Mouse (Mus musculus) cerebellum, adult (tissue): Measurements from ENCODE around the gene B3gat3.
"Not testable (repeated sequence)": the region's sequence is repeated elsewhere in the genome, so short reads cannot be mapped to it uniquely, and the experiment has no call there.

Experiments used
- ATAC-seq: cut with Nextera tagmentation; 2 replicates; pipeline ENCODE4 v1.9.2; 2017; ENCODE audit warnings: mild to moderate bottlenecking, moderate library complexity, mixed read lengths; ENCODE audit not compliant: insufficient number of reproducible peaks, low FRiP score, low TSS enrichment

Gene B3gat3

DNA sequence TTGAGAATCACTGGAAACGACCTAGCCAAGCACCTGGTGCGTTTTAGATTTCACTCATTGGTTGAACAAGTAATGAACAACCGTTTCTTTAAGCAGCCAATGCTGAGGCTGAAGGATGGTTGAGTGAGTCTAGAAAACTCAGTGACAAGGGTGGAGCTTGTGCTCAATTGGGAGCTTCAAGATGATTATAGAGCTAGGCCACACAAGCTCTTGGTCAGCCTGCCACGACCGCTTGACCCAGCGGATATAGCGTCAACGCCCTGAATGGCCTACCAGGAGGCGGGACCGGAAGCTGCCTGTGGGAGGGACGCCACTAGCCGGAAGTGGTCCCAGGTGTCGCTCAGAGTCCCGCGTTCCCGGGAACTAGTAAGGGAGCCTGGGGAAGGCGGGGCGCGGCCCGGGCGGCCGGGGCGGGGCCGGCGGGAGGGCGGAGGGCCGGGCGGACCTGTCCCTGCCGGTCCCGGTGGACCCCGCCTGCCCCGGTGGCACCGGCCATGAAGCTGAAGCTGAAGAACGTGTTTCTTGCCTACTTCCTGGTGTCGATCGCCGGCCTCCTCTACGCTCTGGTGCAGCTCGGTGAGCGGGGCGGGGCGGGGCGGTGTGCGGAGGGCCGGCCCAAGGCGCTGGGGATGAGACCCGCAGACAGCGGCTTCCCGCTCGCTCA is at the start of gene B3gat3:
Gene B3gat3, plus strand, starts transcription at position 302 of the 664 bp plus-strand sequence.
- ATAC-seq: peak; percentile 98

DNA sequence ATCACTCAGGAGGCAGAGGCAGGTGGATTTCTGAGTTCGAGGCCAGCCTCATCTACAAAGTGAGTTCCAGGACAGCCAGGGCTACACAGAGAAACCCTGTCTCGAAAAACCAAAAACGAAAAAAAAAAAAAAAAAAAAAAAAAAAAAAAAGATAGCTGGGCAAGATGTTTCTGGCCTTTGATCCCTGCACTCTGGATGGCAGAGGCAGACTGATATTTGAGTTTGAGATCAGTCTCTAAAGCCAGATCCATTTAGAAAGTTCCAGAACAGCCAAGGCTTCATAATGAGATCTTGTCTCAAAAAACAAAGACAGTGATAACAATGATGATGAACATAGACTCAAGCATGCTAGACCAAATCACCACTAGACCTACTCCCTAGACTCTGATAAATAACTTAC is 49.8 kb upstream of the B3gat3 start:
- ATAC-seq: not testable (repeated sequence)

GRCm38 (mm10) chr19:8870838-8871237 is 49.3 kb upstream of the B3gat3 start:
- no peak for ATAC-seq

- ATAC-seq: peak; percentile 89
Observed at GRCm38 (mm10) chr19:8871267-8872186, 48.6 kb upstream of the B3gat3 start, which contains the start of gene Ubxn1. Ubxn1 (plus strand) TSS chr19:8871496.

- ATAC-seq: no peak
Observed at GRCm38 (mm10) chr19:8872266-8872840, 47.8 kb upstream of the B3gat3 start.

DNA sequence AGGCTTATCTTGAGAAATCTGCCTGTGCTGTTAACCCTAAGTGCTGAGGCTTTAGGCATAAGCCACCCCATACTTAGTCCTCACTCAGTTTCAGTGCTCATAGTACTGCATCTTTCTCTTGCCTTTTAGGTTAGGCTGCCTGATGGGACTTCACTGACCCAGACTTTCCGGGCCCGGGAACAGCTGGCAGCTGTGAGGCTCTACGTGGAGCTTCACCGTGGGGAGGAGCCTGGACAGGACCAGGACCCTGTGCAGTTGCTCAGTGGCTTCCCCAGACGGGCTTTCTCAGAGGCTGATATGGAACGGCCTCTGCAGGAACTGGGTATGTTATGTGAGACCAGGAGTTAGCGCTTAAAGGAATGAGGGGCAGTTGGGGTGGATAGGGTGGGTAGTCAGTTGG is 45.1 kb upstream of the B3gat3 start:
- no peak for ATAC-seq

DNA sequence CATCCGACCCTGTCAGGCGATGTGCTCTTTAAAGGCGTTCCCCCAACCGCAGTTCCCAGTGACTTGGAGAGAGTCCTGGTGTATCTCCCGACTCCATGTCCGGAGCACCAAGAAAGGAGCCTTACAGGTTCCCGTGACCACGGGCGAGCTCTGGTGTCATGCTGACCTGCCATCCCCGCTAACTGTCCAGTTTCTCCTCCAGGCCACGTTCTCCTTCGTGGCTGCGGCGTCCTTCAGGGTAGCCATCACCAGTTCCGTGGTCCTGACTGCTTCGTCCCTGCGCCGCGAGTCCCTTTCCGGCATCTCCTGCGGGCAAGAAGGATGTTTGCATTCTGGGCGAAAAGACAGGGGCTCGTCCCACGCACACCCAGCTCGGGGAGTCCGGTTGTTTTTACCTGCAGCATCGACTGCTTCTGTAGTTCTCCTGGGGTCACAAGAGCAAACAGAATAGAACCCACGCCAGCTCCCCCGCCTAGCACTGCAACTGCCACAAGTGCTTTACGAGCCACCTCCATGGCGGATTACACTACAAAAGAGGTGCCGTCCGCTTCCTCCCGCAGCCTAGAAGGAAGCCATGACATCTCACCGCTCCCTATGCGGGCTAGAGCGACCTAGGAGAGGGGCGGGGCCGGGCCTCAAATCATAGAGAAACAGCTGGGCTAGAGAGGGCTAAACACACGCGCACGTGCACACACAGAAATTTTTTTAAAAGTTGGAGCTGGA is 39.7 kb upstream of the B3gat3 start, which contains the start of gene Uqcc3:
Gene Uqcc3, minus strand, starts transcription at position 613 of the 723 bp plus-strand sequence.
- ATAC-seq: peak; percentile 82

GRCm38 (mm10) chr19:8881034-8881392 is 39.2 kb upstream of the B3gat3 start:
- ATAC-seq: no peak

- ATAC-seq: no peak
Observed at GRCm38 (mm10) chr19:8883616-8884015, 36.6 kb upstream of the B3gat3 start, which contains the start of the genes Lbhd1 and Gm49403. Lbhd1 (plus strand) TSS chr19:8883732. Gm49403 (plus strand) TSS chr19:8883930.

GRCm38 (mm10) chr19:8886916-8887584 is 33.1 kb upstream of the B3gat3 start:
- no peak for ATAC-seq

DNA sequence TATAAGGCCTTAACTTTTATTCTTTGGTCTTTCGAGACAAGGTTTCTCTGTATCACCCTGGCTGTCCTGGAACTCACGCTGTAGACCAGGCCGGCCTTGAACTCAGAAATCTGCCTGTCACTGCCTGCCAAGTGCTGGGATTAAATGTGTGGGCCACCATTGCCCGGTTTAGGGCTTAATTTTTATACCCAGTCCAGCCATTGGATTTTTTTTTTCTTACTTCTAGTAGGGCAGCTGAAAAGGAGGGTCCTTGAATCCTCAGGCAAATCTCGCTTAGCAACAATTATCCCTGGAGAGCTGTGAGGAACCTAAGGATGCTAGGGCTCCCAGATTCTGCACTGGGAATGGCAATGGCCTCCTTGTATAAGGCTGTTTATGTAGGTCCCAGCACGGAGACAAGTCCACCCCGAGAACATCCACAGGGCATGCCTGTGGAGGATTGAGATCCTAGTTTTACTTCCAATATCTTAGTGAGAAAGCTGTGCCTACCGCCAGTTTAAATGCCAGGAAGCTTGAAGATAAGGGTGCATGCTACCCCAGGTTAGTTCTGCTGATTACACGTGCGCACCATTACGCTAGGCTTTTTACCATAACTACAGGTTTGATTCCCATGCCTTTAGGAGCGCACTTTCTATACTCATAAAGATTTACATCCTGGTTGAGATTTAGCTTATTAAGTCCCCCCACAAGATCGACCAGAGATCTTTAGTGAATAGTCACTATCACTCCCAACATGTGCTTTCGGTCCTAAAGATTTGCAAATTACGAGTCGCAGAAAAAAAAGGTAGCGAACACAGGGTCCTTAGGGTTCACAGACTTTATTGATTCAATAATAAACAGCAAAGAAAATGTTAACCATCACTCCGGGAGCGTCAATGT is 32.4 kb upstream of the B3gat3 start:
- no peak for ATAC-seq

DNA sequence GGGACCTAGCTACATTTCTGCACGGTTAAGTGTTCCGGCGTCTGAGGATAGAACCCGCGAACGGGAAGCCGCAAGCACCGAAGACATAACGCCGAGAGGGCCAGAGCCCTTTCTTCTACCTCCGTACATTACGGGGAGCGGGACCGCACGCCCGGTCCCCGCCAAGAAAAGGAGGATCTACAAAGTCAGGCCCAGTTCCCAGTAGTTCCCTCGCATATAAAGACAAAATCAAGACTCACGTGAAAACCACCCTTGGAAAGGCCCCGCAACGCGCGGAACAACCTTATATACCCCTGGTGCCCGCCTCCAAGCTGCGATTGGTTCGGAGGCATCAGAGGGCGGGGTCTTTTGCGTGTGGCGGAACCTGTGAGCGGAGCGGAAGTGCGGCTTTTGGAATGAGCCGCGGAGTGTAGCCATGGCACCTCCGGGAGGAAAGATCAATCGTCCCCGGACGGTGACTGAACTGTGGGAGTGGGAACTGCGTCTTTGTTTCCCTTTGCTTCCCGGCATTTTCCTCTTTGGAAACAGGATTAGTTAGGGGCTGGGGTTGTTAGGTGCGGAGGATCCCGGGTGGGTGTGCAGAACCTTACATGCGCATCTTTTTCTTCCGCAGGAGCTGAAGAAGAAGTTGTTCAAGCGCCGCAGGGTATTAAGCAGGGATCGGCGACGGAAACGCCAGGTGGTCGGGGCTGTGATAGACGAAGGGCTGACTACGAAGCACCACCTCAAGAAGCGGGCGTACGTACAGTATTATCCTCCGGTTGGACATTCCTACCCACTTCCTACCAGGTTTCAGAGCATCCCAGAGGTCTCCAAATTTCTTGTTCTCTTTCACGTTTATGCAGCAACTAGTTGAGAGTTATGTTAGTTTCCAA is 31.4 kb upstream of the B3gat3 start, which contains the start of the genes 1810009A15Rik and Gm49416:
Gene 1810009A15Rik, plus strand, starts transcription at position 343 of the 875 bp plus-strand sequence.
Gene Gm49416, plus strand, starts transcription at position 416 of the 875 bp plus-strand sequence.
- ATAC-seq: peak; percentile 94

DNA sequence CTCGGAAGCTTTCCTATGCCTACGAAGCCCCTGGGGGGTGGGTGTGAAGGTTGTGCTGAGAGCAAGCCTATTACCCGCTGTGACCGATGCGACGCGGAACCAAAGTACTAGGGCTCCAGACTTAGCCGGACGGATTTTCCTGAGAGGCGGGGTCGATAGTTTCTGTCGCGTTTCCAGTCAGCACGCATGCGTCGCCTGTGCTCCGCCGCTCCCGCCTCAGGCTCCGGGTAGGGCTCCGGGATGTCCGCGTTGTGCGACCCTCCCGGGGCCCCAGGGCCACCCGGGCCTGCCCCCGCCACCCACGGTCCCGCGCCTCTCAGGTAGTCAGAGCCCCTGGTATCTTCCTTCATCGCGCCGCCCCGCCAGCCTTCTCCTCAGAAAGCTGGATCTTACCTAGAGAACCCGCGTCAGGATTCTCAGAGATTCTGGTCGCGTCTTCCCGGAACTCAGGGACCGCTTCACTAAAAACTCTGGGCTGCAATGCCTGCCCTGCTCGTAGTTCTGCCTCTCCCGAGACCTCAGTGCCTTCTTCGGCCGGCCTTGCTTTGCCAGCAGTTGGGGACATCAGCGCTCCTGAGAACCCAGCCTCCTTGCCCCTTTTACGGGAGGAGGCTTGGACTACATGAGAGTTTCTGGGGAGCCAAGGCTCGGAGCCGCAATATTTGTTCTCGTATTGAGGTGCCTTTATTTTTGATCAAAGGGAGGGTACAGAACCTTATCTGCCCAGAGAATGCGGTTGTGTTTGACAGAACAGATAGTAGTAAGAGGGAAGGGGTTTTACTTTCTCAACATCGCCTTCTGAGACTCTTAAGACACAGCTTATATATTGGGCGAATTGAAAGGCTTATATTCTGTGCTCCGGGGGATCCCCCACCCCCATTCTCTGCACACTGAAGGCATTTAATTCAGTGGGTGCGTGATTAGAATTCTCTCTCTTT is 27.1 kb upstream of the B3gat3 start, which contains the start of gene Ints5:
Gene Ints5, plus strand, starts transcription at position 177 of the 938 bp plus-strand sequence.
- peak; percentile 47; the same call in 1 of the 2 replicates for ATAC-seq

GRCm38 (mm10) chr19:8895397-8895960 is 24.7 kb upstream of the B3gat3 start:
- ATAC-seq: no peak

GRCm38 (mm10) chr19:8896231-8896630 is 23.9 kb upstream of the B3gat3 start:
- ATAC-seq: not testable (repeated sequence)
